Mouse (Mus musculus) cerebellum, adult 2 months (tissue): Measurements from ENCODE around the gene Rassf2. TPM values are rescaled to one million over a fixed set of nuclear protein-coding genes. Genes with fewer than 3 reads are reported as not detected.

Source experiments
- DNase-seq, 2 experiments: peaks; one replicate each; pipeline ENCODE4 v3.0.0; 2021
- H3K27ac ChIP-seq: fragments of 200-500 bp; 2 replicates; pipeline ENCODE4 v1.5.1; 2012; ENCODE audit warnings: low read length, control low read depth, inconsistent platforms; ENCODE audit not compliant: insufficient read depth
- H3K27me3 ChIP-seq: fragments of 200-500 bp; 2 replicates; pipeline ENCODE4 v1.6.1; 2012; ENCODE audit warnings: inconsistent platforms, mild to moderate bottlenecking, low read length, moderate library complexity; ENCODE audit not compliant: control insufficient read depth, insufficient read depth
- H3K4me1 ChIP-seq: fragments of 200-500 bp; 2 replicates; pipeline ENCODE4 v1.6.1; 2011; ENCODE audit warnings: low read length; ENCODE audit not compliant: control insufficient read depth, insufficient read depth
- H3K4me3 ChIP-seq: fragments of 200-500 bp; replicated peaks from 2 replicates; pipeline ENCODE3; 2011; ENCODE audit warnings: mild to moderate bottlenecking, low read depth, low read length, control low read depth; ENCODE audit not compliant: insufficient read depth
- CTCF ChIP-seq: fragments of 200-500 bp; IDR thresholded peaks from 2 replicates; pipeline ENCODE4 v1.5.1; 2011; ENCODE audit warnings: low read depth, mild to moderate bottlenecking, control low read depth, low read length, moderate library complexity, borderline replicate concordance; ENCODE audit not compliant: insufficient read depth
- POLR2A ChIP-seq: fragments of 200-500 bp; IDR thresholded peaks from 2 replicates; pipeline ENCODE4 v1.6.1; 2011; ENCODE audit warnings: low read length, control low read depth, borderline replicate concordance; ENCODE audit not compliant: insufficient read depth
- WGBS: fragments of 180-500 bp; shearing (Covaris S2); methylation state at CpG from one replicate; pipeline ENCODE4 v1.1.7; 2018; 5-methylcytosine and 5-hydroxymethylcytosine counted together
- polyA plus RNA-seq: library from polyadenylated mRNA; depleted of rRNA; stranded (reverse); fragments of >200 nt; gene quantifications from 2 replicates; pipeline ENCODE4 v1.2.3, GENCODE M21; 2012

Gene Rassf2
- polyA plus RNA-seq, 1 experiment: 44.7 TPM

DNA sequence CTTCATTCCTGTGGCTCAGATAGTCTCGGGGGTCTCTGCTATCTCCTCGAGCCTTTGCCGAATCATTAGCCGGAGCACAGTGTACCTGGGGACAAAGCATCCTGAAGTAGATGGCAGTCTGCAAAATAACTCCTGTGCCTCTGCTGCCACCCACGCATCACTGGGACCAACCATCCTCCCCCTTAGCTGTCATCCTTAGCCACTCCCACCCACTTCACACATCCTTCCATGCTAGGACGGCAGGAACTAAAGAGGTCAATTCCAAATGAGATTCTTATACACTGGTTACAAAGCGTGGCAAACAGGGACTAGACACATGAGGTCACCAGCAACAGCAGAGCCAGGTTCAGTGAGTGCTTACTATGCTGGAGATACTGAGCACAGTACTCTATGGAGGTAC, 33.7 kb downstream of the Rassf2 start:
- no peak overlapping the region for H3K27ac ChIP-seq
- DNase-seq: no peak
- no peak for TF ChIP-seq CTCF
- TF ChIP-seq POLR2A: no peak
- no peak overlapping the region for H3K4me3 ChIP-seq
- H3K4me1 ChIP-seq: peaks cover 17% of the 10 kb centered on the region
- 42% methylated on average over 7 of the region's 7 CpGs for WGBS
- no peaks in the 10 kb centered on the region for H3K27me3 ChIP-seq

DNA sequence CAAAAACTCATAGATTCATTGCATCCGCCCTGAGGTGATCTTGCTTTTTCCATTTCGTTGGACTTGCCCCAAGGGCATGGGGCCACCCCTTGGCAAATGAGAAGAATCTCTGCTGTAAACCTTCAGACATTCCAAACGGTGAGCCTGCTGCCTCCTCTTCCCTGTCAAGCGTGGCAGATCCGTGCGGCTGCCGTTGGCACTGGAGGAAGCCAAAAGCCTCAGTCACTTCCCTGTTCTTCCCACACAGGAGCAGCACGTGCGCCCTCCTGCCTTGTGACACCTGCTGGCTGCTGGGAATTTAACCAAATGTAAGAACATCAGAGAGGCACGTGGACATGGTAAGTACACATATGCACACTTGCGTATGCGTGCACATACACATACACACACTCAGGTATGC, 34.3 kb downstream of the Rassf2 start:
- H3K4me3 ChIP-seq: no peak overlapping the region
- H3K4me1 ChIP-seq: peaks cover 17% of the 10 kb centered on the region
- TF ChIP-seq POLR2A: no peak
- no peak for TF ChIP-seq CTCF
- DNase-seq: peak; percentile 36 to 59
- no peaks in the 10 kb centered on the region for H3K27me3 ChIP-seq
- 17% methylated on average over 12 of the region's 12 CpGs for WGBS
- H3K27ac ChIP-seq: no peak overlapping the region

DNA sequence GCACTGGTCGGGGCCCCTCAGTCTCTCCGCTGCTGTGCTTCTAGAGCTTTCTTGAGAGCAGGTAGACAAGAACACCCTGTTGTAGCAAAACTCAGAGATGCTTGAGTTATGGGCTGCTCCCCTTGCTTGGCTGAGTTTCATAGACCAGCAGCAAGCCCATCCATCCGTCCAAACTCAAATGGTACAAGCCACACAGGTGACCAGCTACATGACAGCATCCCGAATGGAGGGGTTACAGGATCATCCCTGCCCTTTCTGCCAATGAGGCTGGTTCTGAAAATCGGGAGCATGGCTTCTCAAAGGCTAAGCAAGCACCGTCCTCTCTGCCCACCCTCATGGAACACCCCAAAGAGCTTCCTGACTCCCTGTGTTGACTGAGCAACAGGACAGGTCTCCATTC, 35.1 kb downstream of the Rassf2 start:
- TF ChIP-seq POLR2A (no peak), CTCF (no peak)
- no peaks in the 10 kb centered on the region for H3K27me3 ChIP-seq
- WGBS: 77% methylated on average over 6 of the region's 6 CpGs
- no peak overlapping the region for H3K4me3 ChIP-seq
- no peak for DNase-seq
- no peak overlapping the region for H3K27ac ChIP-seq
- peaks cover 17% of the 10 kb centered on the region for H3K4me1 ChIP-seq

- TF ChIP-seq POLR2A (no peak), CTCF (no peak)
- no peak for DNase-seq
- H3K27me3 ChIP-seq: no peaks in the 10 kb centered on the region
- WGBS: 54% methylated on average over 14 of the region's 14 CpGs
- H3K27ac ChIP-seq: no peak overlapping the region
- H3K4me1 ChIP-seq: peaks cover 17% of the 10 kb centered on the region
- no peak overlapping the region for H3K4me3 ChIP-seq
Measured at GRCm38 (mm10) chr2:131993563-131994088, 36.4 kb downstream of the Rassf2 start.

DNA sequence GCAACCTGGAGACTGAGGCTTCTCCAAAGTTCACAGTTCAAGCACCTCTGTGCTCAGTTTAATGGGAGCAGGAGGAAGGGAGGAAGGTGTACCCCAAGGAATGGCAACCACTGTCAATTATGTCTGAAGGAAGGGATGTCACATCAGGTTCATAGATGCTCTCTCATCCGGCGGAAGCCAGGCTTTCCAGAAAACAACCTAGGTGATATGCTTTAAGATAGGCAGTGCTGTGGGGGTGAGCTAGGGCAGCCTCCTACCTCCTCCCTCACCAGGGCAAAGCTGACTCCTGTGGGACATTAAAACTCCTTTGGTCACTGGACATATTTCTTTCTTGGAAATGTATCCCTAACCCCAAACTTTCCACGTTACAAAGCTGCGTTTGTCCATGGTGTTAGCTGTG, 36.9 kb downstream of the Rassf2 start:
- peaks cover 17% of the 10 kb centered on the region for H3K4me1 ChIP-seq
- TF ChIP-seq POLR2A (no peak), CTCF (no peak)

DNA sequence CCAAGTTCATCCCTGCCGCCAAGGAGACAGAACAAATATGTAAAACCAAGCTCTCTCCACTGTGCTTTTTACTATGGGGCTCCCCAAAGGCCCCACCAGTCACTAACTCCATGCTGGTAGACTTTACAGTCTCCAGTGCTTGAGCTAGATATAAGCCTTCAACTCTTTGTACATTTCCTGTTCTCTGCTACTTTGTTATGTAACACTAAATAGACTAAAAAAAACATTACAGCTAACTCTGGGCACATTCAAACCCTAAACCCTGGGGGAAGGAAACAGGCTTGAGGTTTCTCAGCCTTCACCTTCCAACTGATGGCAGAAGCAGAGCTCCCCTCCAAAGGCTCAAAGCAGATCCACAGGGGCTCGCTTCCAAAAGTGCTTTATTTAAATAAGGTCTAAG, 37.6 kb downstream of the Rassf2 start:
- Histone ChIP-seq H3K27me3 (no peaks in the 10 kb centered on the region), H3K27ac (no peak overlapping the region), H3K4me3 (no peak overlapping the region), H3K4me1 (peaks cover 17% of the 10 kb centered on the region)
- 96% methylated on average over 2 of the region's 2 CpGs for WGBS
- no peak for TF ChIP-seq POLR2A
- no peak for DNase-seq

More for the DNA sequence above, 36.9 kb downstream of the Rassf2 start:
- 75% methylated on average over 4 of the region's 4 CpGs for WGBS
- DNase-seq: no peak
- Histone ChIP-seq H3K4me3 (no peak overlapping the region), H3K27ac (no peak overlapping the region), H3K27me3 (no peaks in the 10 kb centered on the region)

DNA sequence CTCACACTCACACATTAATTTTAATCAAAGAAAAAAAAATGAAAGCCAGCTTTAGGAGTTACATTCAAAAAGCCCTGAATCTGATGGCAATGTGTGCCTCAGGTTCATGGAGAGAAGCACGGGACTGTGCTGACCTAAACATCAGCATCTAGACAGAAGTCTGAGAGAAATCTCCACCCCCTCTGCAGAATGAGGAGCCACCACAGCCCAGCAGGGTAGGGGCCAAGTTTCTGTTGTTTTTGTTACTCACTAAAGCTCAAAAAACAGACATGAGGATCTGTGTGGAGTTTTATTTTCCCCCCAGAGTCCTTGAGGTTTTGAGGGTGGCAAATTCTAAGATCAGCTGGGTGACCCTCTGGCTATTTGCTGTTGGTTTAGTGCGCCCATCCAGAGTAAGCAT, 41.5 kb downstream of the Rassf2 start:
- 82% methylated on average over 2 of the region's 2 CpGs for WGBS
- H3K4me3 ChIP-seq: no peak overlapping the region
- DNase-seq: peak in 1 of 2 experiments; percentile 1
- TF ChIP-seq CTCF (no peak), POLR2A (no peak)
- H3K27me3 ChIP-seq: no peaks in the 10 kb centered on the region
- H3K4me1 ChIP-seq: no peaks in the 10 kb centered on the region; the same call in 1 of the 2 replicates
- H3K27ac ChIP-seq: no peak overlapping the region

GRCm38 (mm10) chr2:131987950-131988349, 42.1 kb downstream of the Rassf2 start:
- no peak for TF ChIP-seq CTCF
- TF ChIP-seq POLR2A: no peak
- no peak overlapping the region for H3K27ac ChIP-seq
- WGBS: 46% methylated on average over 3 of the region's 3 CpGs
- DNase-seq: peak in 1 of 2 experiments; percentile 1
- H3K27me3 ChIP-seq: no peaks in the 10 kb centered on the region
- no peak overlapping the region for H3K4me3 ChIP-seq
- no peaks in the 10 kb centered on the region for H3K4me1 ChIP-seq

GRCm38 (mm10) chr2:131982546-131983196, 47.4 kb downstream of the Rassf2 start:
- H3K4me3 ChIP-seq: no peak overlapping the region
- DNase-seq: peak; percentile 51 to 53
- no peak overlapping the region for H3K27ac ChIP-seq
- TF ChIP-seq POLR2A (no peak), CTCF (peak; percentile 96)
- WGBS: 11% methylated on average over 6 of the region's 6 CpGs
- H3K27me3 ChIP-seq: no peaks in the 10 kb centered on the region
- no peaks in the 10 kb centered on the region for H3K4me1 ChIP-seq
